Mouse (Mus musculus): ENCODE measurements around the gene Gata2. TPM values are rescaled to one million over a fixed set of nuclear protein-coding genes. Genes with fewer than 3 reads are reported as not detected.
"Not testable (repeated sequence)": the region's sequence is repeated elsewhere in the genome, so short reads cannot be mapped to it uniquely, and the experiment has no call there.

Gene Gata2
- 9.0 and 13.7 TPM in 2 replicates for polyA plus RNA-seq (2016; fragmentation: Nextera tagmentation; extraction: Ambion mirVana)

DNA sequence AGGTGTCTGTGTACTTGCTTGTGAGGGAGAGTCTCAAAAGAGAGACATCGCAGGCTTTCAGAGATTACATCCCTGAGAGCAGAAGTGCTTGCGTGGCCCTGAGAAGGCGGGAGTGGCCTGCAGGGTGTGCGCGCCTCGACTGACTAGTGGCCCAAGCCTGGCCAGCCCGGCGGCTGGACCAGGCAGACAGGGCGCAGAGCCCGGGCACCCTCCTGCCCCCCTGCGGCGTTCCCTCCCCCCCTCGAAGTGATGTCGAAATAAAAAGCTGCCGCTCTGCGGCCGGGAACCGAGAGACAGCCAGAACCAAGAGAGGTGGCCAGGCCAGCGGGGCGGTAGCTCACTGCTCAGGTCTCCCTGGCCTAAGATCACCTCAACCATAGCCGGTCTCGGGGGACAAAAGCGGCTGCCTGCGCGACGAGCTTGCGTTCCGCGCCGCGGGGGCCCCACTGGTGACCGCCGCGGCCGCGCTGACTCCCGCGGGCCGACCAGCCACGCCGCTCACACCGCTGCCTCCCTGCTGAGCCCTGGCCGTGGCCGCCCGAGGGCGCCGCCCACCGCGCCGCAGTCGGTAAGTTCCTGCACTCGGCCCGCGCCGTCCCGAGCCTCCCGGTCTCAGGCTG is at the start of gene Gata2:
Gata2 (plus strand) TSS at position 459 of the 620 bp plus-strand sequence.
- ATAC-seq (ENCODE audit: low FRiP score, low read depth) = no peak
- H3K4me2 ChIP-seq (replicated peaks) = peak within 1 kb of the TSS; percentile 58
- H3K4me1 ChIP-seq = peaks cover 48% of the 10 kb centered on the region
- H3K9ac ChIP-seq = peak within 1 kb of the TSS; percentile 40; the same call in 1 of the 2 replicates
- peaks cover 100% of the 10 kb centered on the region for H3K27me3 ChIP-seq (replicated peaks)
- no peaks in the 10 kb centered on the region for H3K36me3 ChIP-seq
- under 1% methylated on average over 55 of the region's 57 CpGs for WGBS
- H3K27ac ChIP-seq = no peak within 1 kb of the TSS
- H3K4me3 ChIP-seq = peak within 1 kb of the TSS; percentile 27
- no peaks in the 10 kb centered on the region for H3K9me3 ChIP-seq

- Histone ChIP-seq H3K36me3 (no peaks in the 10 kb centered on the region), H3K4me3 (no peak overlapping the region), H3K9me3 (no peaks in the 10 kb centered on the region), H3K4me2 (replicated peaks) (no peak overlapping the region), H3K4me1 (no peaks in the 10 kb centered on the region), H3K27ac (no peak overlapping the region), H3K9ac (no peak overlapping the region), H3K27me3 (replicated peaks) (no peaks in the 10 kb centered on the region)
- no peak for ATAC-seq (ENCODE audit: low FRiP score, low read depth)
- WGBS = 83% methylated on average over 4 of the region's 4 CpGs
Observed at GRCm38 (mm10) chr6:88145793-88146192, 47.9 kb upstream of the Gata2 start.

- WGBS = 83% methylated on average over 8 of the region's 8 CpGs
- no peaks in the 10 kb centered on the region for H3K27me3 ChIP-seq (replicated peaks)
- no peaks in the 10 kb centered on the region for H3K36me3 ChIP-seq
- no peak overlapping the region for H3K9ac ChIP-seq
- no peak overlapping the region for H3K27ac ChIP-seq
- no peak overlapping the region for H3K4me3 ChIP-seq
- no peaks in the 10 kb centered on the region for H3K9me3 ChIP-seq
- no peaks in the 10 kb centered on the region for H3K4me1 ChIP-seq
- no peak for ATAC-seq (ENCODE audit: low FRiP score, low read depth)
- H3K4me2 ChIP-seq (replicated peaks) = no peak overlapping the region
Observed at GRCm38 (mm10) chr6:88146576-88146975, 47.1 kb upstream of the Gata2 start.

- Histone ChIP-seq H3K9me3 (no peaks in the 10 kb centered on the region), H3K4me3 (no peak overlapping the region), H3K27ac (no peak overlapping the region), H3K27me3 (replicated peaks) (no peaks in the 10 kb centered on the region), H3K4me1 (no peaks in the 10 kb centered on the region), H3K36me3 (no peaks in the 10 kb centered on the region), H3K9ac (no peak overlapping the region), H3K4me2 (replicated peaks) (no peak overlapping the region)
- 81% methylated on average over 16 of the region's 16 CpGs for WGBS
- ATAC-seq (ENCODE audit: low FRiP score, low read depth) = no peak
Observed at GRCm38 (mm10) chr6:88147411-88148003, 46.2 kb upstream of the Gata2 start.

DNA sequence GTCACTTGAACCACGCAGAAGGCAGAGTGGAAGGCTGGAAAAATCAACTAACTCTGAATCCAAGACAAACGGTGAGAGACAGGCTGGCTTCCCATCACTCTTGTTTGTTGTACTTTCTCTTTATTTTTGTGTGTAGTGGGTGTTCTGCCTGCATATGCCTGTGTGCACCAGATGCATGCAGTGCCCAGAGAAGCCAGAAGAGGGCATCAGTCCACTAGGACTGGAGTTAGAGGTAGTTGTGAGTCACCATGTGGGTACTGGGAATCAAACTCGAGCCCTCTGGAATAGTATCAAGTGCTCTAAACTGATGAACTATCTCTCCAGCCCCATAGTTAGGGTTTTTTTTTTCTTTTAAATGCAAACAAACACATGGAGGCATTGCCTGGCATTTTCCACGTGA is 42.4 kb upstream of the Gata2 start:
- Histone ChIP-seq H3K36me3 (no peaks in the 10 kb centered on the region), H3K4me1 (no peaks in the 10 kb centered on the region)
- WGBS = 76% methylated on average over 4 of the region's 4 CpGs

DNA sequence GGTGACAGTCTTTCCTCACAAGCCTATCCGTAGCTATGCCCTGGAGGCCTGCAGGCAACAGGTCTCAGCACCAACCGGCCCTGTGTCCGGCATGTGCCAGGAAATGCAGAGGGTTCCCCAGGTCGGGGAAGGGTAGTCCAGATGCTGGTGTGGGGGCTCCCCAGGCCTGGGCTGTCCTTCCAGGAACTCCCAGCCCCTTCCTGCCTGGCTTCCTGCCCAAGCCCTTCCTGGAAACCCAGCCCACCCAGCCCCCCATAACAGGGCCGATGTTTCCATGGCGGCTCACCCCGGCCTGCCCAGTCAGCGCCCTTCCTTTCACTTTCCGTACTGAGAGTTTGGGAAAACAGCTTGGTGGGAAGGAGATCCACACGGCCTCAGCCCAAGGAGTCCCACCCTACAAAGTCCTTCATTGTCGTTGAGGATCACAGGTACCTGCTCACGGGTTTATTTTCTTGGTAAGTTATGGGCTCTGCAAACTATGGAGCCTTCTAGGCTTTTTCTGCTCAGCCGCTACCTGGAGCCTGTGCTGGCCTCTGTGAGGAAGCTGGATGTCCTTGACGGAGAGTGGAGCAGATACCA is 41.5 kb upstream of the Gata2 start:
- Histone ChIP-seq H3K4me2 (replicated peaks) (no peak overlapping the region), H3K4me3 (no peak overlapping the region), H3K4me1 (no peaks in the 10 kb centered on the region), H3K36me3 (no peaks in the 10 kb centered on the region), H3K27ac (no peak overlapping the region), H3K9ac (no peak overlapping the region), H3K27me3 (replicated peaks) (no peaks in the 10 kb centered on the region), H3K9me3 (no peaks in the 10 kb centered on the region)
- WGBS = 89% methylated on average over 14 of the region's 14 CpGs
- no peak for ATAC-seq (ENCODE audit: low FRiP score, low read depth)

More for the DNA sequence above, 42.4 kb upstream of the Gata2 start:
- Histone ChIP-seq H3K27ac (no peak overlapping the region), H3K4me3 (no peak overlapping the region), H3K9ac (no peak overlapping the region), H3K9me3 (no peaks in the 10 kb centered on the region), H3K27me3 (replicated peaks) (no peaks in the 10 kb centered on the region), H3K4me2 (replicated peaks) (no peak overlapping the region)
- ATAC-seq (ENCODE audit: low FRiP score, low read depth) = no peak

DNA sequence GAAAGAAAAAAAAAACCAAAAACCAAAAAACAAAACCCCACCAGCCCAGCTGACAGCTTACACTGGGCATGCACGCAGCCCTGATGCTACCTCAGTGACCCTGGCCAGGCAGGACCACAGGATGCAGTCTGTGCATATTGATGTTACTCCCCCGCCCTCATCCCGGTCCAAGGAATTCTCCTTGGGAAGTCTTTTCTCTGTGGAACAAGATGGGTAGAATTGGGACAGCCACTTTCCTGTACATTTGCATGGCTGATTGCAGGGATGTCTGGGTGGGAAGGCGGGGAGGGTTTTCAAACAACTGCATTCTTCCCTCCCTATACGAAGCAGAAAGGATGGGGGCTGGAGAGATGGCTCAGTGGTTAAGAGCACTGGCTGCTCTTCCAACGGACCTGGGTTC is 40.7 kb upstream of the Gata2 start:
- Histone ChIP-seq H3K4me2 (replicated peaks) (no peak overlapping the region), H3K27ac (no peak overlapping the region), H3K9ac (no peak overlapping the region), H3K36me3 (no peaks in the 10 kb centered on the region), H3K9me3 (no peaks in the 10 kb centered on the region), H3K27me3 (replicated peaks) (no peaks in the 10 kb centered on the region), H3K4me1 (no peaks in the 10 kb centered on the region), H3K4me3 (no peak overlapping the region)
- WGBS = 74% methylated on average over 6 of the region's 6 CpGs
- no peak for ATAC-seq (ENCODE audit: low FRiP score, low read depth)

DNA sequence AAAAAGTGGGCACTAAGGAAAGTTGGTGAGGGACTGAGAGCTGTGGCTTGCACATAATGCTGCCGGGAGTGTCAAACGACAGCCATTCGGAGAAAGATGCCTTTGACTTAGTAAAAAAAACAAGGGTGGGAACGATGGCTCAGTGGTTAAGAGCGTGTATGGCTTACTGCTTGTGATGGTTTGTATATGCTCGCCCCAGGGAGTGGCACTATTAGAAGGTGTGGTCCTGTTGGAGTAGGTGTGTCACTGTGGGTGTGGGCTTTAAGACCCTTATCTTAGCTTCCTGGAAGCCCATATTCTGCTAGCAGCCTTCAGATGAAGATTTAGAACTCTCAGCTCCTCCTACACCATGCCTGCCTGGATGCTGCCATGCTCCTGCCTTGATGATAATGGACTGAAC is 38.1 kb upstream of the Gata2 start:
- H3K4me3 ChIP-seq; H3K4me1 ChIP-seq; H3K27me3 ChIP-seq (replicated peaks); H3K27ac ChIP-seq; H3K36me3 ChIP-seq; H3K9me3 ChIP-seq; ATAC-seq (ENCODE audit: low FRiP score, low read depth); H3K9ac ChIP-seq; H3K4me2 ChIP-seq (replicated peaks): not testable (repeated sequence)
- 93% methylated on average over 6 of the region's 6 CpGs for WGBS

DNA sequence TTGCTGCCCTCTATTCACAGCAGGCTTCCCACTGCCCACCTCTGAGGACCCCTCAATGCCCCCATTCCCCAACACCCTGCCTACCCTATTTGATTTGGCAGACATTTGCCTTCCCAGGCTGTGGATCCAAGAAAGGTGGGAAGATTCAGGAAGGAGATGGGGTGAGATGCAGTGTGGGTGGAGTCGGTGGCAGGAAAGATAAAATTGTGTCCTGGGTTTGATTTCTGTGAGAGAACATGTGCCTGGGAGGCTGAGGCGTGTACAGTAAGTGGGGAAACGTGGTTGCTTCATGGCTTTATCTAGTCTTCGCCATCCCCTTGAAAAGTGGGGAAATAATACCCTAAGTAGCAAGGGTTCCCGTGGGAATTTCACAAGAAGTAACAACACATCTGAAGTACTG is 34.9 kb upstream of the Gata2 start:
- no peak overlapping the region for H3K27ac ChIP-seq
- H3K9me3 ChIP-seq = no peaks in the 10 kb centered on the region
- WGBS = 88% methylated on average over 5 of the region's 5 CpGs
- no peaks in the 10 kb centered on the region for H3K4me1 ChIP-seq
- no peaks in the 10 kb centered on the region for H3K36me3 ChIP-seq
- no peak overlapping the region for H3K4me2 ChIP-seq (replicated peaks)
- H3K9ac ChIP-seq = no peak overlapping the region
- H3K27me3 ChIP-seq (replicated peaks) = no peaks in the 10 kb centered on the region
- ATAC-seq (ENCODE audit: low FRiP score, low read depth) = no peak
- no peak overlapping the region for H3K4me3 ChIP-seq

DNA sequence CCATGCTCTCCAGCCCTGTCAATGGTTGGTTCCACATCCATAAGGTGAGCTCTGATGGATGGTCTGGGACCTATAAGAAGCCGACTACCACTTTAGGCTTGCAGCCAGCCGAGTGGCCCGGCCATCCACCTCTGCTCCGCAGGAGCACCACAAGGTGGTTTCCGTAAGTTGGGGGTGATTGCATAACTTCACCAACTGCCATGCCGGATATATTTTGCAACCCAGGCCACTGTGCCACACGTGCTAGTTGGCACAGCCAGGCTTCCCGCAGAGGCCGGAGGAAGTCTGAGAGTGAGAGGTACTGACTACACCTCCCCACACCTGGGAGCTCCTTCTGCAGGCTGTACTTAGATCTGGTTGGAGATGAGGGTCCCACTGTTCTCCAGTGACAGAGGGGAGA is 27.6 kb upstream of the Gata2 start:
- Histone ChIP-seq H3K9me3 (no peaks in the 10 kb centered on the region), H3K27me3 (replicated peaks) (no peaks in the 10 kb centered on the region), H3K27ac (no peak overlapping the region), H3K4me2 (replicated peaks) (no peak overlapping the region), H3K36me3 (no peaks in the 10 kb centered on the region), H3K4me1 (no peaks in the 10 kb centered on the region), H3K4me3 (no peak overlapping the region), H3K9ac (no peak overlapping the region)
- 94% methylated on average over 9 of the region's 9 CpGs for WGBS
- no peak for ATAC-seq (ENCODE audit: low FRiP score, low read depth)

GRCm38 (mm10) chr6:88174191-88174590 is 19.5 kb upstream of the Gata2 start:
- H3K4me2 ChIP-seq (replicated peaks) = no peak overlapping the region
- no peaks in the 10 kb centered on the region for H3K4me1 ChIP-seq
- H3K4me3 ChIP-seq = no peak overlapping the region
- no peak for ATAC-seq (ENCODE audit: low FRiP score, low read depth)
- 91% methylated on average over 3 of the region's 3 CpGs for WGBS
- no peak overlapping the region for H3K9ac ChIP-seq
- no peaks in the 10 kb centered on the region for H3K27me3 ChIP-seq (replicated peaks)
- no peaks in the 10 kb centered on the region for H3K36me3 ChIP-seq
- no peak overlapping the region for H3K27ac ChIP-seq
- H3K9me3 ChIP-seq = no peaks in the 10 kb centered on the region

DNA sequence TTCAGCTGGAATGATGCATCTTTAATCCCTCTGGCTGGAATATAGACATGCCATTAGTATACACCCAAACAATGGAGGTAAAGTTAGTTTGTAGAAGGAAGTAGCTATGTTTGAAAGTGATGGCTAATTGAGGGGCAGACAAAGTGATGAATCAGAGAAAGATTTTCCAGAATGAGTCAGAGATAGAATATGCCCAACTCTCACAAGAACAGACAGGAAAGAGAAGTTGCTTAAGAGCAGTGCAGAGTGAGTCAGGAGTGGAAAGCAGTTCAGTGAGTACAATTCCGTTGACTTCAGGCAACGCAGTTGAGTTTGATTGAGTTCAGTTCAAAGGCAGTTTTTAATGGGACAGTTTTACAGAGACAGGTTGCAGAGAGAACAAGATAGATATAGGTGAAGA is 19.0 kb upstream of the Gata2 start:
- no peak overlapping the region for H3K9ac ChIP-seq
- H3K9me3 ChIP-seq = no peaks in the 10 kb centered on the region
- no peak overlapping the region for H3K27ac ChIP-seq
- H3K27me3 ChIP-seq (replicated peaks) = no peaks in the 10 kb centered on the region
- no peak overlapping the region for H3K4me2 ChIP-seq (replicated peaks)
- H3K4me3 ChIP-seq = no peak overlapping the region
- no peak for ATAC-seq (ENCODE audit: low FRiP score, low read depth)
- no peaks in the 10 kb centered on the region for H3K36me3 ChIP-seq
- H3K4me1 ChIP-seq = no peaks in the 10 kb centered on the region
- WGBS = 97% methylated on average over 2 of the region's 2 CpGs

DNA sequence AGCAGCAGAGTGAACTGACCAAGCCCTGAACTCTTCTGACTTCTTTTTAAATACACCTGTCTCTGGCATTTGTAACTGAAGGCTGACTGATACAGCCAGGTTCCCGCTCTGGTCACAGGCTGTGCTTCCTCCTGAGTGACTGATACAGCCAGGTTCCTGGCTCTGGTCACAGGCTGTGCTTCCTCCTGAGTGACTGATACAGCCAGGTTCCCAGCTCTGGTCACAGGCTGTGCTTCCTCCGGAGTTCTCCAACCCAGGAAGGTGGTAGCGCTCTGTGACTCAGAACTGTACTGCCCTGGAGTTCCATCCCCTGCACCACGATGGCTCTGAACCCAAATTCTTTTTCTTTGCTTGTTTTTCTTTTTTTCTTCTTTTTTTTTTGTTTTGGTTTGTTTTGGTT is 9.0 kb upstream of the Gata2 start:
- H3K36me3 ChIP-seq = no peaks in the 10 kb centered on the region
- H3K9ac ChIP-seq = no peak overlapping the region
- H3K4me1 ChIP-seq = peaks cover 6% of the 10 kb centered on the region
- H3K4me3 ChIP-seq = no peak overlapping the region
- 79% methylated on average over 4 of the region's 4 CpGs for WGBS
- H3K9me3 ChIP-seq = no peaks in the 10 kb centered on the region
- ATAC-seq (ENCODE audit: low FRiP score, low read depth) = no peak
- no peak overlapping the region for H3K4me2 ChIP-seq (replicated peaks)
- H3K27ac ChIP-seq = no peak overlapping the region
- peaks cover 36% of the 10 kb centered on the region for H3K27me3 ChIP-seq (replicated peaks)

All from neural tube, embryonic 12.5 days (tissue).